Mouse (Mus musculus): ENCODE measurements around the gene Med11.
"Not testable (repeated sequence)": the region's sequence is repeated elsewhere in the genome, so short reads cannot be mapped to it uniquely, and the experiment has no call there.

Med11 gene

GRCm38 (mm10) chr11:70440637-70441036, 11.1 kb upstream of the Med11 start:
- in situ Hi-C loops (cut with MboI; ENCODE audit: low pct_unique_long_range_greater_than_20kb in 1 of 2, low sequenced_read_pairs in 2 of 2, unreplicated experiment in 1 of 2), result no loop called here

GRCm38 (mm10) chr11:70441882-70442281, 9.8 kb upstream of the Med11 start:
- in situ Hi-C loops (cut with MboI; ENCODE audit: low pct_unique_long_range_greater_than_20kb in 1 of 2, low sequenced_read_pairs in 2 of 2, unreplicated experiment in 1 of 2), result no loop called here

GRCm38 (mm10) chr11:70443964-70444363, 7.8 kb upstream of the Med11 start:
- in situ Hi-C loops (cut with MboI; ENCODE audit: low pct_unique_long_range_greater_than_20kb in 1 of 2, low sequenced_read_pairs in 2 of 2, unreplicated experiment in 1 of 2), result no loop called here

GRCm38 (mm10) chr11:70444667-70445066, 7.1 kb upstream of the Med11 start:
- in situ Hi-C loops (cut with MboI; ENCODE audit: low pct_unique_long_range_greater_than_20kb in 1 of 2, low sequenced_read_pairs in 2 of 2, unreplicated experiment in 1 of 2), result no loop called here

- in situ Hi-C loops (cut with MboI; ENCODE audit: low pct_unique_long_range_greater_than_20kb in 1 of 2, low sequenced_read_pairs in 2 of 2, unreplicated experiment in 1 of 2), result no loop called here
Observed at GRCm38 (mm10) chr11:70446756-70447155, 5.0 kb upstream of the Med11 start.

GRCm38 (mm10) chr11:70447373-70447772, 4.3 kb upstream of the Med11 start:
- in situ Hi-C loops (cut with MboI; ENCODE audit: low pct_unique_long_range_greater_than_20kb in 1 of 2, low sequenced_read_pairs in 2 of 2, unreplicated experiment in 1 of 2), result no loop called here

- in situ Hi-C loops (cut with MboI; ENCODE audit: low pct_unique_long_range_greater_than_20kb in 1 of 2, low sequenced_read_pairs in 2 of 2, unreplicated experiment in 1 of 2), result no loop called here
Observed at GRCm38 (mm10) chr11:70450926-70451325, 793 bp upstream of the Med11 start.

GRCm38 (mm10) chr11:70453261-70454044, 1.7 kb downstream of the Med11 start:
- in situ Hi-C loops (cut with MboI; ENCODE audit: low pct_unique_long_range_greater_than_20kb in 1 of 2, low sequenced_read_pairs in 2 of 2, unreplicated experiment in 1 of 2), result no loop called here

GRCm38 (mm10) chr11:70458688-70459600, 7.2 kb downstream of the Med11 start, which contains the start of gene Zmynd15:
Zmynd15 (plus strand) TSS chr11:70459433.
- in situ Hi-C loops (cut with MboI; ENCODE audit: low pct_unique_long_range_greater_than_20kb in 1 of 2, low sequenced_read_pairs in 2 of 2, unreplicated experiment in 1 of 2), result no loop called here

- in situ Hi-C loops (cut with MboI; ENCODE audit: low pct_unique_long_range_greater_than_20kb in 1 of 2, low sequenced_read_pairs in 2 of 2, unreplicated experiment in 1 of 2), result no loop called here
Observed at GRCm38 (mm10) chr11:70459601-70460101, 7.9 kb downstream of the Med11 start, which contains the start of gene Cxcl16. Cxcl16 (minus strand) TSS chr11:70459984.

- in situ Hi-C loops (cut with MboI; ENCODE audit: low pct_unique_long_range_greater_than_20kb in 1 of 2, low sequenced_read_pairs in 2 of 2, unreplicated experiment in 1 of 2), result no loop called here
Observed at GRCm38 (mm10) chr11:70463970-70464369, 12.3 kb downstream of the Med11 start.

GRCm38 (mm10) chr11:70465211-70465610, 13.5 kb downstream of the Med11 start:
- in situ Hi-C loops (cut with MboI; ENCODE audit: low pct_unique_long_range_greater_than_20kb in 1 of 2, low sequenced_read_pairs in 2 of 2, unreplicated experiment in 1 of 2), result no loop called here

GRCm38 (mm10) chr11:70465824-70466223, 14.1 kb downstream of the Med11 start:
- in situ Hi-C loops (cut with MboI; ENCODE audit: low pct_unique_long_range_greater_than_20kb in 1 of 2, low sequenced_read_pairs in 2 of 2, unreplicated experiment in 1 of 2), result no loop called here

GRCm38 (mm10) chr11:70467902-70468619, 16.3 kb downstream of the Med11 start:
- in situ Hi-C loops (cut with MboI; ENCODE audit: low pct_unique_long_range_greater_than_20kb in 1 of 2, low sequenced_read_pairs in 2 of 2, unreplicated experiment in 1 of 2), result no loop called here

GRCm38 (mm10) chr11:70469764-70470163, 18.0 kb downstream of the Med11 start:
- in situ Hi-C loops (cut with MboI; ENCODE audit: low pct_unique_long_range_greater_than_20kb in 1 of 2, low sequenced_read_pairs in 2 of 2, unreplicated experiment in 1 of 2), result no loop called here

GRCm38 (mm10) chr11:70472716-70473115, 21.0 kb downstream of the Med11 start:
- in situ Hi-C loops (cut with MboI; ENCODE audit: low pct_unique_long_range_greater_than_20kb in 1 of 2, low sequenced_read_pairs in 2 of 2, unreplicated experiment in 1 of 2), result no loop called here

GRCm38 (mm10) chr11:70473291-70473690, 21.6 kb downstream of the Med11 start:
- in situ Hi-C loops (cut with MboI; ENCODE audit: low pct_unique_long_range_greater_than_20kb in 1 of 2, low sequenced_read_pairs in 2 of 2, unreplicated experiment in 1 of 2), result not testable (repeated sequence)

- in situ Hi-C loops (cut with MboI; ENCODE audit: low pct_unique_long_range_greater_than_20kb in 1 of 2, low sequenced_read_pairs in 2 of 2, unreplicated experiment in 1 of 2), result no loop called here
Observed at GRCm38 (mm10) chr11:70474872-70475534, 23.3 kb downstream of the Med11 start.

Data from mouse embryonic stem cell (cell line).